Mouse (Mus musculus) liver, embryonic 12.5 days (tissue): ENCODE results near the gene Sfi1. TPM values are rescaled to one million over a fixed set of nuclear protein-coding genes. Genes with fewer than 3 reads are reported as not detected.
A peak's percentile ranks its signal among the peaks of the same experiment; 100 is the strongest.
"Not testable (repeated sequence)": the region's sequence is repeated elsewhere in the genome, so short reads cannot be mapped to it uniquely, and the experiment has no call there.

Source experiments
- ATAC-seq: fragments of 200-750 bp; cut with Nextera tagmentation; 2 replicates; pipeline ENCODE4 v1.8.0; 2017; ENCODE audit warnings: moderate number of reproducible peaks, mild to moderate bottlenecking, moderate library complexity
- H3K27ac ChIP-seq: fragments of 300-500 bp; sonication (generic); 2 replicates; pipeline ENCODE4 v1.5.1; 2016; ENCODE audit warnings: mild to moderate bottlenecking
- H3K27me3 ChIP-seq: fragments of 300-500 bp; sonication (generic); replicated peaks from 2 replicates; pipeline ENCODE4 v1.6.1; 2016; ENCODE audit warnings: mild to moderate bottlenecking, moderate library complexity
- H3K36me3 ChIP-seq: fragments of 300-500 bp; sonication (generic); 2 replicates; pipeline ENCODE4 v1.6.1; 2016; ENCODE audit warnings: mild to moderate bottlenecking, moderate library complexity
- H3K4me1 ChIP-seq: fragments of 300-500 bp; sonication (generic); 2 replicates; pipeline ENCODE4 v1.6.1; 2016
- H3K4me2 ChIP-seq: fragments of 300-500 bp; sonication (generic); 2 replicates; pipeline ENCODE4 v1.6.1; 2016; ENCODE audit warnings: mild to moderate bottlenecking, moderate library complexity
- H3K4me3 ChIP-seq: fragments of 300-500 bp; sonication (generic); 2 replicates; pipeline ENCODE4 v1.5.1; 2016; ENCODE audit warnings: mild to moderate bottlenecking, moderate library complexity
- H3K9ac ChIP-seq: fragments of 300-500 bp; sonication (generic); 2 replicates; pipeline ENCODE4 v1.6.1; 2016; ENCODE audit warnings: mild to moderate bottlenecking, moderate library complexity
- H3K9me3 ChIP-seq: fragments of 300-500 bp; sonication (generic); replicated peaks from 2 replicates; pipeline ENCODE4 v1.6.1; 2016; ENCODE audit warnings: mild to moderate bottlenecking, moderate library complexity
- WGBS: fragments of 180-500 bp; shearing (Covaris S2); methylation state at CpG from one replicate; pipeline ENCODE4 v1.1.7; 2016; ENCODE audit not compliant: insufficient replicate concordance; 5-methylcytosine and 5-hydroxymethylcytosine counted together
- polyA plus RNA-seq: library from polyadenylated mRNA; unstranded; fragments of >200 nt; fragmentation: Nextera tagmentation; extraction: Ambion mirVana; gene quantifications from 2 replicates; pipeline ENCODE4 v1.2.1, GENCODE M21; 2016

Gene Sfi1
- polyA plus RNA-seq, 1 experiment from 2014 or later = 6.9 TPM

- WGBS = 46% methylated on average over 2 of the region's 2 CpGs
Measured at GRCm38 (mm10) chr11:3169042-3169441, 24.2 kb downstream of the Sfi1 start.

GRCm38 (mm10) chr11:3167571-3168001 lies 25.7 kb downstream of the Sfi1 start:
- ATAC-seq, H3K4me3 ChIP-seq, H3K9ac ChIP-seq, H3K27me3 ChIP-seq, H3K4me2 ChIP-seq, H3K27ac ChIP-seq, H3K36me3 ChIP-seq, H3K4me1 ChIP-seq: not testable (repeated sequence)
- 59% methylated on average over 4 of the region's 4 CpGs for WGBS
- peaks cover 14% of the 10 kb centered on the region for H3K9me3 ChIP-seq

More at GRCm38 (mm10) chr11:3169042-3169441, 24.2 kb downstream of the Sfi1 start:
- H3K27ac ChIP-seq, H3K4me1 ChIP-seq, H3K9ac ChIP-seq, H3K36me3 ChIP-seq, H3K4me3 ChIP-seq, H3K27me3 ChIP-seq, H3K4me2 ChIP-seq: not testable (repeated sequence)
- peak; percentile 33 for ATAC-seq
- H3K9me3 ChIP-seq = peaks cover 17% of the 10 kb centered on the region

DNA sequence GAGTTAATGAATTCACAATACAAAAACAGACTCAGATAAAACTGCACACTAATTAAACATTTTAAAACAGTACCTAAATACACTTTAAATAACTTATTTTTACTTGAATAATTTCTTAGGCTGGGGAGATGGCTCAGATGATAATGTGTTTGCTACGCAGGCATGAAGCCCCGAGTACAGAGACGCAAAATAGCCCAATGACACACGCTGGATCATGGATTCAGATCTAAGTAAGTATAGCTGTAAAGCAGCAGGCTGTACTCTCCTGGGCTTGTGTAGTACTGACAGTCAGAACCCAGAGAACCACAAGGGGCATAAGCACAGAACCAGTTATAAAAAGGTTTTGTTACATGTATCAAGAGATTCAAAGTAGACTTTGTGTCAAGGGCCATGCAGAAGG lies 26.1 kb downstream of the Sfi1 start:
- H3K27ac ChIP-seq, H3K4me3 ChIP-seq, H3K27me3 ChIP-seq, ATAC-seq, H3K4me1 ChIP-seq, H3K4me2 ChIP-seq, H3K9ac ChIP-seq, H3K36me3 ChIP-seq: not testable (repeated sequence)
- peaks cover 18% of the 10 kb centered on the region for H3K9me3 ChIP-seq
- WGBS = 82% methylated on average over 4 of the region's 4 CpGs

- H3K27me3 ChIP-seq = not testable (repeated sequence)
Measured at GRCm38 (mm10) chr11:3166321-3166720, 26.9 kb downstream of the Sfi1 start.

GRCm38 (mm10) chr11:3165210-3165782 lies 28.0 kb downstream of the Sfi1 start:
- peaks cover 17% of the 10 kb centered on the region for H3K9me3 ChIP-seq
- not testable (repeated sequence) for H3K27ac ChIP-seq, H3K9ac ChIP-seq, H3K36me3 ChIP-seq, H3K4me3 ChIP-seq, H3K27me3 ChIP-seq, H3K4me2 ChIP-seq, H3K4me1 ChIP-seq
- WGBS = 51% methylated on average over 3 of the region's 5 CpGs
- peak; percentile 26 for ATAC-seq

More at GRCm38 (mm10) chr11:3166321-3166720, 26.9 kb downstream of the Sfi1 start:
- H3K36me3 ChIP-seq, H3K4me3 ChIP-seq, H3K9ac ChIP-seq, ATAC-seq, H3K4me2 ChIP-seq, H3K4me1 ChIP-seq, H3K27ac ChIP-seq: not testable (repeated sequence)
- peaks cover 16% of the 10 kb centered on the region for H3K9me3 ChIP-seq

DNA sequence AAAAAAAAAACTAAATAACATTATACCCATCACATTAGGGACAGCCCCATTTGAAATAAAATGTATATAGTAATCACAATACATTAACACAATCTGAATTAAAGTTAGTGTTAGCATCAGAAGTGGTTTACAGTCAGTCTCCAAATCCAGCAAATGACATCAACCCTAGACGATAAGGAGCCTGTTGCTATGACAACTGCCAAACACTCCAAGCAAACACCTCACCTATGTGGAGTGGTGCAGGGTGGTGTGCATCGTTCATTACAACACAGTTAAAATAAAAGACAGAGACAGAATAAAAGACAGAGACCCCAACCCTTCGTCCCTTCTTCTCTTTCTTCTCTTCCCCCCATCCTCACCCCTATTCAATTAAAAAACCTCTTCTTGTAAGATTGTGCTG lies 29.6 kb downstream of the Sfi1 start:
- 65% methylated on average over 3 of the region's 3 CpGs for WGBS

DNA sequence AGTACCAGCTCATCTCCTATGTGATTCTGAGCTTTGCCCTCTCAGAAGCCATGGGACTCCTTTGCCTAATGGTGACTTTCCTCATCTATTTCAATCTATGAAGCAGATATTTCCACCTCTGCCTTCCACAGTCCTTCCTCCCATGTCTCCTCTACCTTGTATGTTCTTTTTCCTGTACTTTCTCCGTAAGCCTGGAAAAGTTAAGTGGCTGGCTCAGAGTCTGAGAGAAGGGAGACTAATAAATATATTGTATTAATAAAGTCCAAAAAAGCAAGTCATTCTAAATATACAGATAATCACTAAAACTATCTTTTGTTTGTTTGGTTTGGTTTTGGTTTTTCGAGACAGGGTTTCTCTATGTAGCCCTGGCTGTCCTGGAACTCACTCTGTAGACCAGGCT lies 30.1 kb downstream of the Sfi1 start:
- WGBS = 63% methylated on average over 2 of the region's 2 CpGs
- H3K27ac ChIP-seq, H3K27me3 ChIP-seq, H3K4me2 ChIP-seq, H3K9ac ChIP-seq, H3K4me3 ChIP-seq, H3K36me3 ChIP-seq, H3K4me1 ChIP-seq, ATAC-seq: not testable (repeated sequence)
- peaks cover 17% of the 10 kb centered on the region for H3K9me3 ChIP-seq

More for the DNA sequence above, 29.6 kb downstream of the Sfi1 start:
- H3K9me3 ChIP-seq = peaks cover 17% of the 10 kb centered on the region
- not testable (repeated sequence) for H3K4me3 ChIP-seq, H3K4me2 ChIP-seq, H3K4me1 ChIP-seq, H3K9ac ChIP-seq, H3K27ac ChIP-seq, ATAC-seq, H3K27me3 ChIP-seq, H3K36me3 ChIP-seq

DNA sequence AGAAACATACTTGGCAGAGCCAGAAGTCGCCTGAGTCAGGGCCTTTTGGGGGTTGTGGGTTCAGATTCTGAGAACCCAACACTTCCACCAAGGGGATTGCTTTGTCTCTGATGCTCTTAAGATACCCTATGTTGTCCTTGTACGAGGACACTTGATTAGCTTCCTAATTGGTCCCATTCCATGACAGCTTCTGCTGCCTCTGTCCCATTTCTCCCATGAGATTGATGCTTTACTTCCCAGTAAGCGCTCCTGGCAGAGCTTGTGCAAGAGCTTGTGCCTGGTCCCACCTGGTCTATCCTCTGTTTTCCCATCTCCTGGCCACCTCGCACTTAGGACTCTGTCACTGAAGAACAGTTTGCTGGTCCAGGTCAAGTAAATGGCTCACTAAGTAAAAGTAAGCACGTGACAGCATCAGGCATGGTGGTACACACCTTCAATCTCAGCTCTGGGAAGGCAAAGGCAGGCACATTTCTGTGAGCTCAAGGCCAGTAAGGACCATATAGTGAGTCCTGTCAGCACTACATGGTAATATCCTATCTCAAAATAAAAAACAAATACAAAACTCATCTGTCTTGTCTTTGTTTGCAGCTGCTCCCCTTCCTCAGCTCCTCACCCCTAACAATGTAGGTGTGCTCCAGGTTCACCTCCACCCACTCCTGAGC lies 30.9 kb downstream of the Sfi1 start:
- not testable (repeated sequence) for H3K27ac ChIP-seq, H3K4me3 ChIP-seq, H3K4me1 ChIP-seq, H3K9ac ChIP-seq, H3K27me3 ChIP-seq, H3K4me2 ChIP-seq, H3K36me3 ChIP-seq
- 54% methylated on average over 5 of the region's 5 CpGs for WGBS
- peak; percentile 38 for ATAC-seq
- H3K9me3 ChIP-seq = peaks cover 15% of the 10 kb centered on the region

DNA sequence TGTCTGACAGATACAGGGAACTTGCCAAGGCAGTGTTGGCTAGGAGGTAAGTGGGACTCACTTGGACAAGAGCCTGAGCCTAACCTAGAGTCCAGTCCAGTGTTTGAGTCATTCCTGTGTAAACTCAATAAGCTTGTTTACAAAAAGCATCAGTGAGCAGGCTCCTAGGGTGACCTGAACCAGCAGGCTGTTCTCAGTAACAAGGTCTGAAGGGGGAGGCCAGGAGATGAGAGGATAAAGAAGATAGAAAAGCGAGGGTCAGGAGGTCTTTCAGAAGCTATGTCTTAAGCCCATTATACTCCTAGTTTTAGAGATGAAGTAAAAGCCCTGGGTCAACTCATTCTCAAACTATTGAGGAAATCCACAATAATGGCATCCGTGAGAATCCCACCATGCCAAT lies 31.9 kb downstream of the Sfi1 start:
- not testable (repeated sequence) for ATAC-seq
- peaks cover 15% of the 10 kb centered on the region for H3K9me3 ChIP-seq

DNA sequence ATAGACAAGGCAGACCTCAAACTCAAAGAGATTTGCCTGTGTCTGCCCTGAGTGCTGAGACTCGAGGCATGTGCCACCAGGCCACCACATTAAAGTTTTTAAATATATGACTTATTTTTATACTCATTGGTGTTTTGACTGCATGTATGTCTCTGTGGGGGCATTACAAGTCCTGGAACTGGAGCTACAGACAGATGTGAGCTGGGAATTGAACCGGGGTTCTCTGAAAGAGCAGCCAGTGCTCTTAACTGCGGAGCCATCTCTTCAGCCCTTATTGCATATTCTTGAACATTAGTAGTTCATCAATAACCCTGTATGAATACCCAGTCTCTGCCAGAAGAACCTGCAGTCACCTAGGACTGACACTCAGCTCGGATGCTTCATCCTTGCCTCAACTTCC lies 34.5 kb downstream of the Sfi1 start:
- H3K36me3 ChIP-seq, H3K9ac ChIP-seq, H3K4me3 ChIP-seq, ATAC-seq, H3K27ac ChIP-seq, H3K27me3 ChIP-seq, H3K4me2 ChIP-seq, H3K4me1 ChIP-seq: not testable (repeated sequence)
- H3K9me3 ChIP-seq = peaks cover 15% of the 10 kb centered on the region
- WGBS = 72% methylated on average over 4 of the region's 4 CpGs

More for the DNA sequence above, 31.9 kb downstream of the Sfi1 start:
- H3K27ac ChIP-seq, H3K27me3 ChIP-seq, H3K4me2 ChIP-seq, H3K9ac ChIP-seq, H3K36me3 ChIP-seq, H3K4me3 ChIP-seq, H3K4me1 ChIP-seq: not testable (repeated sequence)
- WGBS = 22% methylated on average over 1 of the region's 2 CpGs

GRCm38 (mm10) chr11:3157996-3158395 lies 35.3 kb downstream of the Sfi1 start:
- H3K4me3 ChIP-seq, H3K27me3 ChIP-seq, H3K4me1 ChIP-seq, H3K27ac ChIP-seq, H3K36me3 ChIP-seq, H3K4me2 ChIP-seq, ATAC-seq, H3K9ac ChIP-seq: not testable (repeated sequence)
- peaks cover 17% of the 10 kb centered on the region for H3K9me3 ChIP-seq
- WGBS = 85% methylated on average over 6 of the region's 6 CpGs

DNA sequence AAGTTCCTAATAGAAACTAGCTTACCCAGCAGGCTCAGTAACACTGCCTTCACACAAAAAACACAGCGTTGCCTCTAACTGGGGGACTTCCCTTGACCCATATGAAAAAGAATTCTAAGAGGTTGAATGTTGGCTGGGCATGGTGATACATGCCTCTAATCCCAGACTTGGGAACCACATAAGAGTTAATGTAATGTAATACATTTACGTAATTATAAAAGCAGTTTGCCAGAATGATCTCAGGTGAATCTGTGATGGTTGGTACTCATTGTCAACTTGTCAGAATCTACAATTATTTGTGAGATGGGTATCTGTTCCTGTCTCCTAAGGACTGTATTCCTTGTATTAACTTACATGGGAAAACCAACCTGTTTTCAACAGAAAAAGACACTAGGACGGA lies 36.3 kb downstream of the Sfi1 start:
- ATAC-seq = not testable (repeated sequence)

More for the DNA sequence above, 36.3 kb downstream of the Sfi1 start:
- H3K36me3 ChIP-seq, H3K27me3 ChIP-seq, H3K4me3 ChIP-seq, H3K9ac ChIP-seq, H3K27ac ChIP-seq, H3K4me2 ChIP-seq, H3K4me1 ChIP-seq: not testable (repeated sequence)
- peaks cover 13% of the 10 kb centered on the region for H3K9me3 ChIP-seq
- WGBS = 77% methylated on average over 2 of the region's 3 CpGs
